ENCODE assay signal across 8 mouse cellular contexts in the genomic region with DNA sequence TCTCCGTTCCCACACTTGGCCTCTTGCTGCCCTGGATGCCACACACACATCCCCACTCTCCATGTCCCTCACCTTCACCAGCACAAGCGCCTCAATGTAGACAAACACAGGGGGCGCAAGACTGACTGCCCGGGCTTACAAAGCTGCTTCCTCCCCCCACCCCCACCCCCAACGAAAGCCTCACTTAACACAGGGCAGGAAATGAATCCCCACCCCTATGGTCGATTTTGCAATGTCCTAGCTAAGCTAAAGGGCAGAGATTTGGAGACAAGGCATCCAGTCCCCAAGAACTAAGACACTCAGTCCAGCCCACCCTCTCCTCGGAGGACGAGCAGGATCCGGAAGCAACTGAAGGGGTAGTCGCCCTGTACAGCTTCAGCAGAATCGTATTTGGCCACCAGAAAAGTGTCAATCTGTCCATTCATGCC. TPM values are rescaled to one million over a fixed set of nuclear protein-coding genes. Genes with fewer than 3 reads are reported as not detected.
A peak's percentile ranks its signal among the peaks of the same experiment; 100 is the strongest.
DNase-seq lines count a peak whose midpoint lies in the region; ATAC-seq and TF ChIP-seq lines count a peak whose summit lies in the region.

No protein-coding gene starts in this region.

- H3K4me1 ChIP-seq in heart, embryonic 13.5 days: peaks cover 6% of the 10 kb centered on the region
- 0 out of 2 replicates have a peak, but pooled peaks cover 2% of the 10 kb centered on the region for H3K4me1 ChIP-seq in hindbrain, embryonic 12.5 days
- H3K4me1 ChIP-seq in lung, embryonic 16.5 days (replicated peaks; ENCODE audit: control insufficient read depth, insufficient read depth, low read length): peaks cover 10% of the 10 kb centered on the region; the same call in 1 of the 2 replicates
- no peaks in the 10 kb centered on the region for H3K4me1 ChIP-seq in stomach, embryonic 14.5 days (ENCODE audit: control insufficient read depth, insufficient read depth, low read length)

- H3K27me3 ChIP-seq in heart, embryonic 13.5 days (replicated peaks): peaks cover 28% of the 10 kb centered on the region
- peaks cover 46% of the 10 kb centered on the region for H3K27me3 ChIP-seq in hindbrain, embryonic 12.5 days
- H3K27me3 ChIP-seq in lung, embryonic 16.5 days (ENCODE audit: control insufficient read depth, insufficient read depth, low read depth, low read length): no peaks in the 10 kb centered on the region
- no peaks in the 10 kb centered on the region for H3K27me3 ChIP-seq in stomach, embryonic 14.5 days (ENCODE audit: control insufficient read depth, insufficient read depth, low read length)

- peak overlapping the region; percentile 76 for H3K9ac ChIP-seq in heart, embryonic 13.5 days
- peak overlapping the region; percentile 54 for H3K9ac ChIP-seq in hindbrain, embryonic 12.5 days
- peak overlapping the region; percentile 58 for H3K9ac ChIP-seq in lung, embryonic 16.5 days (ENCODE audit: low read length)
- H3K9ac ChIP-seq in stomach, embryonic 14.5 days (replicated peaks; ENCODE audit: low read depth, low read length): no peak overlapping the region; the same call in 1 of the 2 replicates

- H3K4me3 ChIP-seq in heart, embryonic 13.5 days: peak overlapping the region; percentile 54
- peak overlapping the region; percentile 38 for H3K4me3 ChIP-seq in hindbrain, embryonic 12.5 days
- H3K4me3 ChIP-seq in lung, embryonic 16.5 days (ENCODE audit: low read length): peak overlapping the region; percentile 53
- H3K4me3 ChIP-seq in stomach, embryonic 14.5 days (ENCODE audit: low read depth, low read length): peak overlapping the region; percentile 43

- peak overlapping the region; percentile 75 for H3K4me2 ChIP-seq in heart, embryonic 13.5 days
- H3K4me2 ChIP-seq in hindbrain, embryonic 12.5 days (replicated peaks): peak overlapping the region; percentile 52
- H3K4me2 ChIP-seq in lung, embryonic 16.5 days (ENCODE audit: low read depth, low read length): peak overlapping the region; percentile 68
- H3K4me2 ChIP-seq in stomach, embryonic 14.5 days (replicated peaks; ENCODE audit: low read depth, low read length): peak overlapping the region; percentile 52

- WGBS in heart, embryonic 13.5 days: 2% methylated on average over 11 of the region's 11 CpGs
- WGBS in hindbrain, embryonic 12.5 days: 3% methylated on average over 11 of the region's 11 CpGs
- under 1% methylated on average over 11 of the region's 11 CpGs for WGBS in lung, embryonic 16.5 days
- 3% methylated on average over 11 of the region's 11 CpGs for WGBS in stomach, embryonic 14.5 days

- TF ChIP-seq CTCF in brain, embryonic 14.5 days (IDR thresholded peaks at IDR 0.05; ENCODE audit: borderline replicate concordance, extremely low read depth, insufficient read depth, insufficient read length): peak; percentile 43

- intact Hi-C loops in heart, postnatal 25 days (cut with DNase I): loop anchor here (1.0 kb wide), 1 partner anchor 285 kb away; no protein-coding TSS in a partner anchor

- H3K36me3 ChIP-seq in heart, embryonic 13.5 days: no peaks in the 10 kb centered on the region
- H3K36me3 ChIP-seq in hindbrain, embryonic 12.5 days: no peaks in the 10 kb centered on the region
- H3K36me3 ChIP-seq in lung, embryonic 16.5 days (ENCODE audit: control insufficient read depth, insufficient read depth, low read length): no peaks in the 10 kb centered on the region
- H3K36me3 ChIP-seq in stomach, embryonic 14.5 days (ENCODE audit: control insufficient read depth, insufficient read depth, low read length): no peaks in the 10 kb centered on the region

- no peak; the same call in 1 of the 2 replicates for ATAC-seq in heart, embryonic 13.5 days (ENCODE audit: extremely low read depth, insufficient number of reproducible peaks, low FRiP score, low TSS enrichment)
- ATAC-seq in hindbrain, embryonic 12.5 days (ENCODE audit: low FRiP score): peak; percentile 75
- peak; percentile 74 for ATAC-seq in lung, embryonic 16.5 days (ENCODE audit: low read depth)
- ATAC-seq in stomach, embryonic 14.5 days (ENCODE audit: insufficient number of reproducible peaks, insufficient read depth, low FRiP score, low read depth): peak; percentile 46; the same call in 1 of the 2 replicates
- no peak for ATAC-seq in erythroid progenitor cell, adult 5-6 weeks (replicated peaks; ENCODE audit: low FRiP score, poor library complexity, severe bottlenecking)

- no peaks in the 10 kb centered on the region for H3K9me3 ChIP-seq in heart, embryonic 13.5 days
- H3K9me3 ChIP-seq in hindbrain, embryonic 12.5 days (replicated peaks): no peaks in the 10 kb centered on the region
- no peaks in the 10 kb centered on the region for H3K9me3 ChIP-seq in lung, embryonic 16.5 days (ENCODE audit: control insufficient read depth, low read length)
- no peaks in the 10 kb centered on the region for H3K9me3 ChIP-seq in stomach, embryonic 14.5 days (ENCODE audit: control insufficient read depth, low read depth, low read length)

- no peak overlapping the region for H3K27ac ChIP-seq in heart, embryonic 13.5 days (replicated peaks)
- no peak overlapping the region for H3K27ac ChIP-seq in hindbrain, embryonic 12.5 days
- no peak overlapping the region for H3K27ac ChIP-seq in lung, embryonic 16.5 days (ENCODE audit: low read length)
- no peak overlapping the region for H3K27ac ChIP-seq in stomach, embryonic 14.5 days (ENCODE audit: low read length)

- no peak for TF ChIP-seq POLR2A in brain, embryonic 14.5 days (IDR thresholded peaks at IDR 0.05; ENCODE audit: borderline replicate concordance, extremely low read depth, insufficient read depth, insufficient read length, poor library complexity, severe bottlenecking)

- DNase-seq in heart, postnatal 25 days (ENCODE audit: low spot score): no peak
- DNase-seq in brain, embryonic 14.5 days (ENCODE audit: low read depth): no peak
- DNase-seq in gastrocnemius, postnatal 10 days: no peak

RNA-seq across cellular contexts. Expression of a gene that starts 32.3 kb away (rescaled TPM):
- 0.08 and 0.13 TPM in 2 replicates for polyA plus RNA-seq in heart, embryonic 13.5 days (2015; fragmentation: Nextera tagmentation; extraction: Ambion mirVana)
- total RNA-seq in heart, postnatal 25 days (2021): not detected
- polyA plus RNA-seq in brain, embryonic 14.5 days (2012; rRNA removed): 1.5 and 1.6 TPM in 2 replicates
- 1.3 and 1.6 TPM in 2 replicates for polyA plus RNA-seq in hindbrain, embryonic 12.5 days (2016; fragmentation: Nextera tagmentation; extraction: Ambion mirVana)
- polyA plus RNA-seq in lung, embryonic 16.5 days (2015; fragmentation: Nextera tagmentation; extraction: Ambion mirVana): 2.1 and 2.7 TPM in 2 replicates
- 0.32 and 0.38 TPM in 2 replicates for polyA plus RNA-seq in stomach, embryonic 14.5 days (2014; fragmentation: Nextera tagmentation; extraction: Ambion mirVana)
- total RNA-seq in gastrocnemius, postnatal 10 days (2021): under 1 TPM in 1 of 2 experiments, not detected in 1; 0.09 TPM
- not detected in 2 replicates for total RNA-seq in erythroid progenitor cell, adult 5-6 weeks (2015; ENCODE audit: low replicate concordance)
- not detected in 2 replicates for total RNA-seq in erythroid progenitor cell, adult 5-6 weeks (2017; ENCODE audit: low replicate concordance)

RNA-seq across cellular contexts. Expression of a gene that starts 32.5 kb away (rescaled TPM):
- polyA plus RNA-seq in heart, embryonic 13.5 days (2015; fragmentation: Nextera tagmentation; extraction: Ambion mirVana): 9.0 and 9.1 TPM in 2 replicates
- total RNA-seq in heart, postnatal 25 days (2021): 10 to 100 TPM; 22.7 to 24.4 TPM
- 46.8 and 64.6 TPM in 2 replicates for polyA plus RNA-seq in brain, embryonic 14.5 days (2012; rRNA removed)
- polyA plus RNA-seq in hindbrain, embryonic 12.5 days (2016; fragmentation: Nextera tagmentation; extraction: Ambion mirVana): 42.9 and 44.2 TPM in 2 replicates
- 5.5 and 6.0 TPM in 2 replicates for polyA plus RNA-seq in lung, embryonic 16.5 days (2015; fragmentation: Nextera tagmentation; extraction: Ambion mirVana)
- 4.9 and 5.0 TPM in 2 replicates for polyA plus RNA-seq in stomach, embryonic 14.5 days (2014; fragmentation: Nextera tagmentation; extraction: Ambion mirVana)
- 10 to 100 TPM; 16.2 to 16.8 TPM for total RNA-seq in gastrocnemius, postnatal 10 days (2021)
- not detected in 2 replicates for total RNA-seq in erythroid progenitor cell, adult 5-6 weeks (2015; ENCODE audit: low replicate concordance)
- not detected in 2 replicates for total RNA-seq in erythroid progenitor cell, adult 5-6 weeks (2017; ENCODE audit: low replicate concordance)

Comparison
In these comparisons a context has a peak if more than half of its experiments do, and no peak if none do; other contexts are left out.
1. ATAC-seq: peak in hindbrain, embryonic 12.5 days (single experiment), lung, embryonic 16.5 days (single experiment) and stomach, embryonic 14.5 days (single experiment); none in heart, embryonic 13.5 days (single experiment) and erythroid progenitor cell, adult 5-6 weeks (single experiment).
2. Peak in every context shown above with its lines, with median percentiles within 50 percentile points of each other: H3K4me2 ChIP-seq and H3K4me3 ChIP-seq.